Mouse (Mus musculus): ENCODE results near the gene Agtpbp1. TPM values are rescaled to one million over a fixed set of nuclear protein-coding genes. Genes with fewer than 3 reads are reported as not detected.

The Agtpbp1 gene
- polyA plus RNA-seq, 1 experiment from 2014 or later, result 10.4 TPM

DNA sequence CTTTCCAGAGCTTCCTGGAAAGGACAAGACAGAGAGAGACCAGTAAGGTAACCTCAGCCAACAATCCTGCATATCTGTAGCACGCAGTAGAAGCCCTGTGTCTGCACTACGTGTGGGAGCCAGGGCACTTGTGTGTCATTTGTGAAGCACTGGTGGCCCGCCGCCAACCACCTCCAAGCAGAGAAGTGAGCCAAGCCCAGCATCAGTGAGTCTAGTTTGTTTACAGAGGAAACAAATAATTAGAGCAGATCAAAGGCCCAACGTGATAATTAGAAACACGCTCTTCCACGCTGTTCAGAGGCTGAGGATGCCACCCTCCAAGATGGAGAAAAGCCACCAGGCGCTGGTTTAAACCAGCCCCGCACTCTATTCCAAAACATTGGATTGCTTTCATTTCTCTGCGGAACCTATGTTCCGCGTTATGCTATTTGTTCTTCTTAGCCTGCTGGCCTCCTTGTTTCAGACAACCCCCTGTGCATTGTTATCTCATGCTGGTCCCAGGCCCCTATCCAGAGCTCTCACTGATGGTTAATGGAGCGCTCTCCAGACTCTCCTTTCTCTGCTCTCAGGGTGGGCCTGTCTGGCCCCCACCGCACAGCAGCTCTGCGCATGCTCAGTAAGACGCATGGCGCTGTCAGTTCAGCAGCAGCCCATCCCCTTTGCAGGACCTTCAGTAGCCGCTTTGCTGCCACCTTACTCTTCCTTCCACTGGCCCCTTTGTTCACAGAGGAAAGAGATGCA lies 153.7 kb downstream of the Agtpbp1 start:
- 0 out of 2 replicates have a peak overlapping the region, but pooled peaks have one; percentile 35 for H3K27ac ChIP-seq (replicated peaks)
- H3K36me3 ChIP-seq (replicated peaks), result no peaks in the 10 kb centered on the region
- H3K9me3 ChIP-seq, result no peaks in the 10 kb centered on the region
- WGBS, result 63% methylated on average over 18 of the region's 18 CpGs
- no peaks in the 10 kb centered on the region for H3K27me3 ChIP-seq (replicated peaks; ENCODE audit: low read depth, poor library complexity, severe bottlenecking)
- peak; percentile 34 for DNase-seq (ENCODE audit: low spot score)
- no peak overlapping the region for H3K4me3 ChIP-seq
- peaks cover 9% of the 10 kb centered on the region for H3K4me1 ChIP-seq

- 94% methylated on average over 6 of the region's 6 CpGs for WGBS
- H3K4me3 ChIP-seq, result no peak overlapping the region
- H3K27ac ChIP-seq (replicated peaks), result no peak overlapping the region
- no peaks in the 10 kb centered on the region for H3K36me3 ChIP-seq (replicated peaks)
- no peak for DNase-seq (ENCODE audit: low spot score)
- no peaks in the 10 kb centered on the region for H3K9me3 ChIP-seq
- H3K4me1 ChIP-seq, result peaks cover 9% of the 10 kb centered on the region
- no peaks in the 10 kb centered on the region for H3K27me3 ChIP-seq (replicated peaks; ENCODE audit: low read depth, poor library complexity, severe bottlenecking)
These were observed 155.7 kb downstream of the Agtpbp1 start for GRCm38 (mm10) chr13:59429369-59429768.

- no peaks in the 10 kb centered on the region for H3K27me3 ChIP-seq (replicated peaks; ENCODE audit: low read depth, poor library complexity, severe bottlenecking)
- 71% methylated on average over 5 of the region's 5 CpGs for WGBS
These were observed 161.2 kb downstream of the Agtpbp1 start for GRCm38 (mm10) chr13:59423871-59424270.

GRCm38 (mm10) chr13:59416530-59417230 lies 168.3 kb downstream of the Agtpbp1 start:
- Histone ChIP-seq H3K27me3 (replicated peaks; ENCODE audit: low read depth, poor library complexity, severe bottlenecking) (no peaks in the 10 kb centered on the region), H3K9me3 (no peaks in the 10 kb centered on the region), H3K4me3 (no peak overlapping the region), H3K27ac (replicated peaks) (no peak overlapping the region), H3K36me3 (replicated peaks) (no peaks in the 10 kb centered on the region), H3K4me1 (peaks cover 5% of the 10 kb centered on the region)
- 86% methylated on average over 15 of the region's 15 CpGs for WGBS
- no peak for DNase-seq (ENCODE audit: low spot score)

More at GRCm38 (mm10) chr13:59423871-59424270, 161.2 kb downstream of the Agtpbp1 start:
- Histone ChIP-seq H3K36me3 (replicated peaks) (no peaks in the 10 kb centered on the region), H3K9me3 (no peaks in the 10 kb centered on the region), H3K27ac (replicated peaks) (no peak overlapping the region), H3K4me3 (no peak overlapping the region), H3K4me1 (peaks cover 9% of the 10 kb centered on the region)
- DNase-seq (ENCODE audit: low spot score), result peak; percentile 16

DNA sequence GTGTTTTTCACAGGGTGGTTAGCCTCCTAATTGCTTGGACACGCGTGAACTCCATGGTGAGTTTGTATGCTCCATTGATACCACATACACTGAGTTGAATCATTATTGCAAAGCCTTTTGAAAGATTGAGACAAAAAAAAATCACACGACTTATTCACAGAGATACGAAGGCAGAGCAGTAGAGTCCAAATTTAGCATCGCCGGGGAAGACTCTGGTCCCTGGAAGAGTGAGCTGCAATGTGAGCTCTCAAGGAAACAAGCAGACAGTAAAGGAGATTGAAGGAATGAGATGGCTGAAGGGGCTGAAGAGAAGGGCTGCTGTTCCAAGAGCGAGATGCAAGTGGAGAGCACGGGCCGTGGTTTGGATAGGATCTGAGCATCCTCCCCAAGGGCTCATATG lies 171.1 kb downstream of the Agtpbp1 start:
- DNase-seq (ENCODE audit: low spot score), result no peak
- no peaks in the 10 kb centered on the region for H3K9me3 ChIP-seq
- H3K36me3 ChIP-seq (replicated peaks), result no peaks in the 10 kb centered on the region
- H3K4me1 ChIP-seq, result peaks cover under 1% of the 10 kb centered on the region
- no peak overlapping the region for H3K27ac ChIP-seq (replicated peaks)
- no peaks in the 10 kb centered on the region for H3K27me3 ChIP-seq (replicated peaks; ENCODE audit: low read depth, poor library complexity, severe bottlenecking)
- H3K4me3 ChIP-seq, result no peak overlapping the region
- WGBS, result 93% methylated on average over 9 of the region's 9 CpGs

GRCm38 (mm10) chr13:59412672-59413071 lies 172.4 kb downstream of the Agtpbp1 start:
- DNase-seq (ENCODE audit: low spot score), result no peak
- Histone ChIP-seq H3K4me3 (no peak overlapping the region), H3K4me1 (no peaks in the 10 kb centered on the region), H3K27ac (replicated peaks) (no peak overlapping the region), H3K27me3 (replicated peaks; ENCODE audit: low read depth, poor library complexity, severe bottlenecking) (no peaks in the 10 kb centered on the region), H3K36me3 (replicated peaks) (no peaks in the 10 kb centered on the region), H3K9me3 (no peaks in the 10 kb centered on the region)
- 89% methylated on average over 4 of the region's 4 CpGs for WGBS

- no peaks in the 10 kb centered on the region for H3K9me3 ChIP-seq
- no peak overlapping the region for H3K27ac ChIP-seq (replicated peaks)
- peaks cover 8% of the 10 kb centered on the region for H3K4me1 ChIP-seq
- H3K36me3 ChIP-seq (replicated peaks), result no peaks in the 10 kb centered on the region
- no peak overlapping the region for H3K4me3 ChIP-seq
- no peak for DNase-seq (ENCODE audit: low spot score)
- H3K27me3 ChIP-seq (replicated peaks; ENCODE audit: low read depth, poor library complexity, severe bottlenecking), result no peaks in the 10 kb centered on the region
- 84% methylated on average over 6 of the region's 6 CpGs for WGBS
These were observed 177.8 kb downstream of the Agtpbp1 start for GRCm38 (mm10) chr13:59407182-59407581.

DNA sequence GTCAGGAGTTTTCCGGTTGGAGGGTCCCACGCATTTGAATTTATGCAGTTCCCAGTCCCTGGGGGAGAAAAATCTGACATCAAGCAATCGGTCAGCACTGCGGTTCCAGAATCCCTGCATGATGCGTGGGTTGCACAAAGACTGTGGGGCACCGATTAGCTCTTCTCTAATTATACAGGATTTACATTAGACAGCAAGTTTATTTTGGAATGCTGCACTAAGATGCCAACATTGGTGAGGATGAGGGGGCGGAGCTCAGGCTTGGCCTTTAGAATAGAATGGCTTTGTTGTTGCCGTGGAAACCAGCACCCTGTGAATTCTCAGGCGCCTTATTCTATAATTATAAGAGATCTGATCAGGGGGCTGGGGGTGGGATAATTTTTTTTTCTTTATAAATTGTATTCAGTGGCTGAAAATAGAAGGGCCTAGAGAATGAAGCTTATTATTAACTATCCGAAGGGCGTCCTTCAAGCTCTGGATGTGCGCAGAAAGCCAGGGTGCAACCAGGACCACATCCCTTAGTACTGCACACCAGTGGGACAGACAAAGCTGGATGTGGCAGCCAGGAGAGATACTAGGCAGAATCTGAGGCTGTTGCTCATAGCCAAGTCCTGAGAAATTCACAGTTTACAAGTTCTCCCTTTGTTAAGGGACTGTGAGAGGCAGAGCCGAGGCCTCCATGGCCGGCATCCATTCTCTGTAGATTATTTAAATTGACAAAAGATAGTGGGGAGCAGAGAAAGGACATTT lies 182.8 kb downstream of the Agtpbp1 start:
- Histone ChIP-seq H3K27ac (replicated peaks) (0 out of 2 replicates have a peak overlapping the region, but pooled peaks have one; percentile 26), H3K36me3 (replicated peaks) (no peaks in the 10 kb centered on the region), H3K27me3 (replicated peaks; ENCODE audit: low read depth, poor library complexity, severe bottlenecking) (no peaks in the 10 kb centered on the region), H3K4me1 (peaks cover 11% of the 10 kb centered on the region), H3K9me3 (no peaks in the 10 kb centered on the region), H3K4me3 (no peak overlapping the region)
- DNase-seq (ENCODE audit: low spot score), result no peak
- 86% methylated on average over 14 of the region's 14 CpGs for WGBS

DNA sequence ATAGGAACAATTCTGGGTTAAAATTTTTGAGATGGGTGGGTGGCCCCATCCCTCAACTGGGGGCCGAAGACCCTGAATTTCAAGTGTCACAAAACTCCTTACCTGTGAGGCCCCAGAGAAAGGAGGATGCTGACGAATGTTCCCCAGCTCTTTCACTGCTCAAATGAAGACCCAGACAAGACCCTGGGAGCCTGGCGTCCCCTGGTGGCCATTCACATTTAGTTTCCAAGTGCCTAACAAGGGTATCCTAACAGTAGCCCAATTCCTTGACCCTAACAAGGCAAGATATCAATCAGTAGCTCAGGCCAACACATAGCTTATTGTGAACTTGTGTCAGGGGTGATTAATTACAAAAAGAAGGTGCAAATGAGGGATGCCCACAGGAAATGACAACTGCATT lies 187.5 kb downstream of the Agtpbp1 start:
- Histone ChIP-seq H3K4me1 (peaks cover 6% of the 10 kb centered on the region), H3K36me3 (replicated peaks) (no peaks in the 10 kb centered on the region), H3K27ac (replicated peaks) (no peak overlapping the region), H3K27me3 (replicated peaks; ENCODE audit: low read depth, poor library complexity, severe bottlenecking) (no peaks in the 10 kb centered on the region), H3K4me3 (no peak overlapping the region), H3K9me3 (no peaks in the 10 kb centered on the region)
- WGBS, result 32% methylated on average over 3 of the region's 3 CpGs
- peak; percentile 68 for DNase-seq (ENCODE audit: low spot score)

Other genes with a start within 250 kb of the Agtpbp1 start
- 111 and 114 TPM in 2 replicates for gene Naa35, start within 50 bp of the Agtpbp1 start, polyA plus RNA-seq (2016; fragmentation: Nextera tagmentation; extraction: Ambion mirVana)
- 99.3 and 115 TPM in 2 replicates for gene Golm1, start 90.6 kb upstream of the Agtpbp1 start, polyA plus RNA-seq (2016; fragmentation: Nextera tagmentation; extraction: Ambion mirVana)
- not detected in 2 replicates for gene 4921517D22Rik, start 108.9 kb upstream of the Agtpbp1 start, polyA plus RNA-seq (2016; fragmentation: Nextera tagmentation; extraction: Ambion mirVana)
- gene Spata31d1a, start 125.1 kb upstream of the Agtpbp1 start, polyA plus RNA-seq (2016; fragmentation: Nextera tagmentation; extraction: Ambion mirVana), result 0.02 and 0.14 TPM in 2 replicates
- not detected in 2 replicates for gene Spata31d1b, start 127.1 kb upstream of the Agtpbp1 start, polyA plus RNA-seq (2016; fragmentation: Nextera tagmentation; extraction: Ambion mirVana)
- not detected in 2 replicates for gene Spata31d1d, start 146.5 kb upstream of the Agtpbp1 start, polyA plus RNA-seq (2016; fragmentation: Nextera tagmentation; extraction: Ambion mirVana)
- gene 1700014D04Rik, start 161.5 kb upstream of the Agtpbp1 start, polyA plus RNA-seq (2016; fragmentation: Nextera tagmentation; extraction: Ambion mirVana), result 0.11 and 0.21 TPM in 2 replicates
- 86.9 and 92.1 TPM in 2 replicates for gene Isca1, start 184.6 kb upstream of the Agtpbp1 start, polyA plus RNA-seq (2016; fragmentation: Nextera tagmentation; extraction: Ambion mirVana)
- gene Gm49354, start 197.0 kb upstream of the Agtpbp1 start, polyA plus RNA-seq (2016; fragmentation: Nextera tagmentation; extraction: Ambion mirVana), result not detected in 2 replicates
- gene Tut7, start 237.9 kb upstream of the Agtpbp1 start, polyA plus RNA-seq (2016; fragmentation: Nextera tagmentation; extraction: Ambion mirVana), result 40.7 and 41.3 TPM in 2 replicates

Data from embryonic facial prominence, embryonic 10.5 days (tissue).